Mouse (Mus musculus): ENCODE results near the gene Iqsec1. TPM values are rescaled to one million over a fixed set of nuclear protein-coding genes. Genes with fewer than 3 reads are reported as not detected.

Gene Iqsec1
- polyA plus RNA-seq, 1 experiment from 2014 or later, result 15.0 TPM

DNA sequence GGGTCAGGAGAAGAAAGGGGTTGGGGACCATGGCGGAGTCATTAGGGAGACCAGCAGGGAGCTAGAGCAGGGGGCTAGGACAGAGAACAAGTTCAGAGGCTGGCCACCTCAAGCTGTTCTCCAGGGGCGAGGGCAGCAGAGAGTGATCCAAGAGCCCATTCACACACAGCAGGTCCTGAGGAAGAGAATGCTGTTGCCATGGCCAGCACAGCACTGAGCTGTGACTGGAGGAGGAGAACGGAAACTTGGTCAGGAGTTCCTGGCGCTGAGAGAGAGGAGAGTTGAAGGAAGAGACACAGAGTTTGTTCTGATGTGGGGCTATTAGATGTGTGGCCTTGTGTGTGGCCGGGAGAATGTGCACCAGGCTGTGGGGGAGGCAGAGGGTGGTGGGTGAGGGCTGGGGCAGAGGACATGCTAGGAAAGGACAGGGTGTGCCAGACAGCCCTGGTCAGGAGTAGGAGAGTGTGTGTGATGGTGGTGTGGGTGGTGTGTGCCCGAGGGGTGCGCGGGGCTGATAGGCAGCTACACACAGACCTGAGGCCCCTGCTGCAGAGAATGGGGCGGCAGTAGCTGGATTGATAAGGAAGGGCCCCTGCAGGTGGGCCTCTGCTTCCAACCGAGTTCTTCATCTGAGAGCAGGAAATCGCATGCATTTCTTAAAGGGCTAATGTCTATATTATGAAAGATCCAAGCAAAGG is 365.6 kb downstream of the Iqsec1 start:
- no peak for ATAC-seq (ENCODE audit: low FRiP score)
- Histone ChIP-seq H3K4me1 (peaks cover 5% of the 10 kb centered on the region; the same call in 1 of the 2 replicates), H3K9me3 (no peaks in the 10 kb centered on the region), H3K9ac (no peak overlapping the region), H3K27me3 (no peaks in the 10 kb centered on the region), H3K36me3 (replicated peaks) (no peaks in the 10 kb centered on the region), H3K4me2 (no peak overlapping the region), H3K27ac (no peak overlapping the region), H3K4me3 (replicated peaks) (no peak overlapping the region)
- 48% methylated on average over 11 of the region's 11 CpGs for WGBS

DNA sequence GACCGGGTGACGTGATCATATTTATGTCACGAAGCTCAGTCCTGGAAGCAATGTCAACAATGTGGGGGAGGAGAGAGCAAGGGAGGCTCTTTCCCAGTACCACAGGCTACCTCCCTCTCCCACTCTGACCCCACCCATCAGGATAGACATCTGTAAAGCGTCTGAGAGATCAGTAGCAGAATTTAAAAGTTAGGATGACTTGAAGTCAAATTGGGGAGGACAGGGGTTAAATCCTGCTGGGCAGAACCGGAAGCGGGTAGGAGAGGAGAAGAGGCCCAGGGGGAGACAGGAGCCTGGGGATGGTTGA is 366.9 kb downstream of the Iqsec1 start:
- no peaks in the 10 kb centered on the region for H3K27me3 ChIP-seq
- H3K9ac ChIP-seq, result no peak overlapping the region
- no peak for ATAC-seq (ENCODE audit: low FRiP score)
- H3K4me2 ChIP-seq, result no peak overlapping the region
- H3K36me3 ChIP-seq (replicated peaks), result no peaks in the 10 kb centered on the region
- H3K27ac ChIP-seq, result no peak overlapping the region
- no peak overlapping the region for H3K4me3 ChIP-seq (replicated peaks)
- H3K9me3 ChIP-seq, result no peaks in the 10 kb centered on the region
- 79% methylated on average over 6 of the region's 6 CpGs for WGBS
- peaks cover 5% of the 10 kb centered on the region; the same call in 1 of the 2 replicates for H3K4me1 ChIP-seq

- H3K4me1 ChIP-seq, result peaks cover 5% of the 10 kb centered on the region; the same call in 1 of the 2 replicates
- ATAC-seq (ENCODE audit: low FRiP score), result no peak
- H3K9me3 ChIP-seq, result no peaks in the 10 kb centered on the region
- H3K4me3 ChIP-seq (replicated peaks), result no peak overlapping the region
- WGBS, result 45% methylated on average over 9 of the region's 9 CpGs
- no peaks in the 10 kb centered on the region for H3K27me3 ChIP-seq
- H3K9ac ChIP-seq, result no peak overlapping the region
- H3K4me2 ChIP-seq, result no peak overlapping the region
- H3K27ac ChIP-seq, result no peak overlapping the region
- no peaks in the 10 kb centered on the region for H3K36me3 ChIP-seq (replicated peaks)
Observed at GRCm38 (mm10) chr6:90620791-90621583, 367.5 kb downstream of the Iqsec1 start.

- ATAC-seq (ENCODE audit: low FRiP score), result no peak
- Histone ChIP-seq H3K27ac (no peak overlapping the region), H3K27me3 (no peaks in the 10 kb centered on the region)
Observed at GRCm38 (mm10) chr6:90619936-90620335, 368.5 kb downstream of the Iqsec1 start.

GRCm38 (mm10) chr6:90618821-90619636 is 369.5 kb downstream of the Iqsec1 start:
- 87% methylated on average over 19 of the region's 19 CpGs for WGBS

More at GRCm38 (mm10) chr6:90619936-90620335, 368.5 kb downstream of the Iqsec1 start:
- Histone ChIP-seq H3K9me3 (no peaks in the 10 kb centered on the region), H3K4me2 (no peak overlapping the region), H3K4me3 (replicated peaks) (no peak overlapping the region), H3K36me3 (replicated peaks) (no peaks in the 10 kb centered on the region), H3K4me1 (peaks cover 5% of the 10 kb centered on the region; the same call in 1 of the 2 replicates), H3K9ac (no peak overlapping the region)
- WGBS, result 78% methylated on average over 5 of the region's 5 CpGs

GRCm38 (mm10) chr6:90618274-90618673 is 370.2 kb downstream of the Iqsec1 start:
- no peaks in the 10 kb centered on the region for H3K36me3 ChIP-seq (replicated peaks)
- H3K9me3 ChIP-seq, result no peaks in the 10 kb centered on the region
- H3K4me3 ChIP-seq (replicated peaks), result no peak overlapping the region
- 81% methylated on average over 4 of the region's 4 CpGs for WGBS
- H3K9ac ChIP-seq, result no peak overlapping the region
- no peak for ATAC-seq (ENCODE audit: low FRiP score)
- H3K4me2 ChIP-seq, result no peak overlapping the region
- H3K27ac ChIP-seq, result no peak overlapping the region
- H3K27me3 ChIP-seq, result no peaks in the 10 kb centered on the region
- H3K4me1 ChIP-seq, result peaks cover 5% of the 10 kb centered on the region; the same call in 1 of the 2 replicates

More at GRCm38 (mm10) chr6:90618821-90619636, 369.5 kb downstream of the Iqsec1 start:
- no peaks in the 10 kb centered on the region for H3K9me3 ChIP-seq
- H3K4me2 ChIP-seq, result no peak overlapping the region
- H3K4me1 ChIP-seq, result peaks cover 5% of the 10 kb centered on the region; the same call in 1 of the 2 replicates
- no peak overlapping the region for H3K9ac ChIP-seq
- no peaks in the 10 kb centered on the region for H3K27me3 ChIP-seq
- no peak overlapping the region for H3K27ac ChIP-seq
- no peak overlapping the region for H3K4me3 ChIP-seq (replicated peaks)
- ATAC-seq (ENCODE audit: low FRiP score), result no peak
- no peaks in the 10 kb centered on the region for H3K36me3 ChIP-seq (replicated peaks)

DNA sequence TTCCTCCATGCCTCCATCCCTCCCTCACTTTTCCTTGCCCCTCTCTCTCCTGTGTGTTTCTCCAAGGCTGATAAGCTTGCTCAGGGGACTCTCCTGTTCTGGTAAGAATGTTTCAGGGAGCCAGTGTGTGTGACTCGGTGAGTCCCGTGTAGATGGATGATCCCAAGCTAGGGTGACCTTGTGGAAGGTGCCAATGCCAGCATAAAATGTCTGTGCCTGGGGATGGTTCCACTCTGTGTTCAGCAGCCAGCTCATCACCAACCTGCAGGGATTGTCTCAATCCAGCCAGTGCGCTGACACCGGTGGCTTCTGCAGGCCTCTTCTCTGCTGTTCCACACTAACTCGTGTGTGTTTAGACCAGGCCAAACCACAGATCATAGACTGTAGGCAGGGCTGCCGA is 372.0 kb downstream of the Iqsec1 start:
- WGBS, result 89% methylated on average over 6 of the region's 6 CpGs
- peaks cover 5% of the 10 kb centered on the region; the same call in 1 of the 2 replicates for H3K4me1 ChIP-seq
- H3K27ac ChIP-seq, result no peak overlapping the region
- no peak for ATAC-seq (ENCODE audit: low FRiP score)
- no peak overlapping the region for H3K4me2 ChIP-seq
- no peaks in the 10 kb centered on the region for H3K36me3 ChIP-seq (replicated peaks)
- no peaks in the 10 kb centered on the region for H3K27me3 ChIP-seq
- H3K9ac ChIP-seq, result no peak overlapping the region
- H3K9me3 ChIP-seq, result no peaks in the 10 kb centered on the region
- H3K4me3 ChIP-seq (replicated peaks), result no peak overlapping the region

- Histone ChIP-seq H3K4me1 (peaks cover 3% of the 10 kb centered on the region; the same call in 1 of the 2 replicates), H3K4me3 (replicated peaks) (no peak overlapping the region), H3K27me3 (no peaks in the 10 kb centered on the region), H3K36me3 (replicated peaks) (no peaks in the 10 kb centered on the region), H3K9ac (no peak overlapping the region), H3K4me2 (no peak overlapping the region), H3K9me3 (no peaks in the 10 kb centered on the region), H3K27ac (no peak overlapping the region)
- ATAC-seq (ENCODE audit: low FRiP score), result no peak
- WGBS, result 78% methylated on average over 6 of the region's 6 CpGs
Observed at GRCm38 (mm10) chr6:90615991-90616390, 372.5 kb downstream of the Iqsec1 start.

- Histone ChIP-seq H3K27me3 (no peaks in the 10 kb centered on the region), H3K9me3 (no peaks in the 10 kb centered on the region), H3K27ac (no peak overlapping the region), H3K4me2 (no peak overlapping the region), H3K9ac (no peak overlapping the region), H3K4me1 (no peaks in the 10 kb centered on the region), H3K4me3 (replicated peaks) (no peak overlapping the region), H3K36me3 (replicated peaks) (no peaks in the 10 kb centered on the region)
- 76% methylated on average over 7 of the region's 7 CpGs for WGBS
- no peak for ATAC-seq (ENCODE audit: low FRiP score)
Observed at GRCm38 (mm10) chr6:90615362-90615761, 373.1 kb downstream of the Iqsec1 start.

- Histone ChIP-seq H3K4me1 (no peaks in the 10 kb centered on the region), H3K9ac (no peak overlapping the region), H3K27ac (no peak overlapping the region), H3K4me3 (replicated peaks) (no peak overlapping the region), H3K9me3 (no peaks in the 10 kb centered on the region), H3K4me2 (no peak overlapping the region), H3K27me3 (no peaks in the 10 kb centered on the region), H3K36me3 (replicated peaks) (no peaks in the 10 kb centered on the region)
- 88% methylated on average over 8 of the region's 8 CpGs for WGBS
- ATAC-seq (ENCODE audit: low FRiP score), result no peak
Observed at GRCm38 (mm10) chr6:90613277-90613676, 375.2 kb downstream of the Iqsec1 start.

- no peak overlapping the region for H3K9ac ChIP-seq
- H3K27ac ChIP-seq, result no peak overlapping the region
- no peaks in the 10 kb centered on the region for H3K9me3 ChIP-seq
- peaks cover 6% of the 10 kb centered on the region for H3K4me1 ChIP-seq
- WGBS, result 92% methylated on average over 5 of the region's 5 CpGs
- H3K36me3 ChIP-seq (replicated peaks), result no peaks in the 10 kb centered on the region
- ATAC-seq (ENCODE audit: low FRiP score), result no peak
- H3K27me3 ChIP-seq, result peaks cover 10% of the 10 kb centered on the region
- H3K4me2 ChIP-seq, result no peak overlapping the region
- no peak overlapping the region for H3K4me3 ChIP-seq (replicated peaks)
Observed at GRCm38 (mm10) chr6:90610248-90610647, 378.2 kb downstream of the Iqsec1 start.

DNA sequence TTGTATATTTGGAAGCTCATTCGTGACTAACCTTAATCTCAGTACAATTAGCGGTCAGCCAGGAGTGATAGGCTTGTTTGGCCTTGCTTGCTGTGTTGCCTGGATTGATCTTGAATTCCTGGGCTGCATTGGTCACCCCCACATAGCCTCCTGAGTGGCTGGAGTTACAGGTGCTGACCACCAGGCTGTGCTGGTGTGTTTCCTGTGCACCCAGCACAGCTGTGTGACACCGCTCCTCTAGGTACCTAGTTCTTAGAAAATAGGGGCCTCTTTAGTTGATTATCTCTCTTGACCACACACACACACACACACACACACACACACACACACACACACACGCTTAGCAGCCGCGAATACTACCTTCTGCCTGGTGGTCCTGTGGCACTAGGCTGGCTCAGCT is 380.3 kb downstream of the Iqsec1 start:
- WGBS, result 64% methylated on average over 6 of the region's 6 CpGs
- no peak for ATAC-seq (ENCODE audit: low FRiP score)
- H3K4me3 ChIP-seq (replicated peaks), result no peak overlapping the region
- H3K36me3 ChIP-seq (replicated peaks), result no peaks in the 10 kb centered on the region
- H3K27ac ChIP-seq, result no peak overlapping the region
- no peak overlapping the region for H3K9ac ChIP-seq
- H3K4me2 ChIP-seq, result no peak overlapping the region
- H3K9me3 ChIP-seq, result no peaks in the 10 kb centered on the region
- H3K4me1 ChIP-seq, result peaks cover 12% of the 10 kb centered on the region
- peaks cover 10% of the 10 kb centered on the region for H3K27me3 ChIP-seq

Measured in forebrain, embryonic 12.5 days (tissue).